Mouse (Mus musculus) brain, embryonic 14.5 days (tissue): Measurements from ENCODE around the gene Gm49403. TPM values are rescaled to one million over a fixed set of nuclear protein-coding genes. Genes with fewer than 3 reads are reported as not detected.

Experiments used
- DNase-seq: peaks from one replicate; pipeline ENCODE4 v3.0.0-alpha.2; 2011; ENCODE audit warnings: low read depth
- CTCF ChIP-seq: fragments of 200-500 bp; IDR thresholded peaks from 2 replicates; pipeline ENCODE4 v1.5.1; 2012; ENCODE audit warnings: inconsistent platforms, mild to moderate bottlenecking, moderate library complexity, borderline replicate concordance; ENCODE audit not compliant: insufficient read depth, insufficient read length; ENCODE audit errors: extremely low read depth
- POLR2A ChIP-seq: fragments of 200-500 bp; IDR thresholded peaks from 2 replicates; pipeline ENCODE4 v1.6.1; 2012; ENCODE audit warnings: mild to moderate bottlenecking, inconsistent platforms, borderline replicate concordance; ENCODE audit not compliant: poor library complexity, insufficient read depth, insufficient read length, severe bottlenecking; ENCODE audit errors: extremely low read depth
- polyA plus RNA-seq: library from polyadenylated mRNA; depleted of rRNA; stranded (reverse); fragments of >200 nt; gene quantifications from 2 replicates; pipeline ENCODE4 v1.2.3, GENCODE M21; 2012; rRNA removed

Gm49403 gene
- polyA plus RNA-seq, 1 experiment: not detected

- TF ChIP-seq POLR2A: no peak
- 0 out of 2 replicates have a peak, but pooled peaks have one; percentile 25 for TF ChIP-seq CTCF
- DNase-seq: peak; percentile 64
Observed at GRCm38 (mm10) chr19:8929224-8930088, 45.7 kb downstream of the Gm49403 start, which contains the start of the genes Rom1 and Eml3. Rom1 (minus strand) TSS chr19:8929356. Eml3 (plus strand) TSS chr19:8929552.

GRCm38 (mm10) chr19:8930117-8930516, 46.4 kb downstream of the Gm49403 start:
- no peak for DNase-seq
- no peak for TF ChIP-seq POLR2A
- TF ChIP-seq CTCF: no peak

GRCm38 (mm10) chr19:8930771-8931170, 47.0 kb downstream of the Gm49403 start:
- DNase-seq: no peak
- no peak for TF ChIP-seq CTCF
- no peak for TF ChIP-seq POLR2A

GRCm38 (mm10) chr19:8936736-8937135, 53.0 kb downstream of the Gm49403 start:
- no peak for TF ChIP-seq POLR2A
- no peak for TF ChIP-seq CTCF
- DNase-seq: no peak

Other genes starting within 250 kb of the Gm49403 start
- gene Chrm1, start 220.1 kb upstream of the Gm49403 start, polyA plus RNA-seq: 1.5 and 2.5 TPM in 2 replicates
- 147 and 159 TPM in 2 replicates for gene Slc3a2, start 160.6 kb upstream of the Gm49403 start, polyA plus RNA-seq
- 57.3 and 65.8 TPM in 2 replicates for gene Wdr74, start 148.1 kb upstream of the Gm49403 start, polyA plus RNA-seq
- 1.9 and 2.4 TPM in 2 replicates for gene 1700092M07Rik, start 143.2 kb upstream of the Gm49403 start, polyA plus RNA-seq
- gene Stx5a, start 142.5 kb upstream of the Gm49403 start, polyA plus RNA-seq: 117 TPM in 2 replicates
- gene Nxf1, start 126.9 kb upstream of the Gm49403 start, polyA plus RNA-seq: 176 and 264 TPM in 2 replicates
- 224 and 402 TPM in 2 replicates for gene Tmem223, start 112.9 kb upstream of the Gm49403 start, polyA plus RNA-seq
- gene Tmem179b, start 109.5 kb upstream of the Gm49403 start, polyA plus RNA-seq: 25.4 and 37.6 TPM in 2 replicates
- 27.6 and 29.8 TPM in 2 replicates for gene Taf6l, start 97.5 kb upstream of the Gm49403 start, polyA plus RNA-seq
- 112 and 163 TPM in 2 replicates for gene Polr2g, start 85.4 kb upstream of the Gm49403 start, polyA plus RNA-seq
- 5.9 and 7.9 TPM in 2 replicates for gene Zbtb3, start 81.4 kb upstream of the Gm49403 start, polyA plus RNA-seq
- gene Ttc9c, start 64.6 kb upstream of the Gm49403 start, polyA plus RNA-seq: 53.6 and 57.3 TPM in 2 replicates
- gene Hnrnpul2, start 63.9 kb upstream of the Gm49403 start, polyA plus RNA-seq: 59.9 and 85.5 TPM in 2 replicates
- 1.1 TPM in 1 of 2 replicates, not detected in the other for gene AC129217.1, start 54.2 kb upstream of the Gm49403 start, polyA plus RNA-seq
- 92.6 and 101 TPM in 2 replicates for gene Bscl2, start 46.5 kb upstream of the Gm49403 start, polyA plus RNA-seq
- 187 and 233 TPM in 2 replicates for gene Gng3, start 44.7 kb upstream of the Gm49403 start, polyA plus RNA-seq
- gene Lrrn4cl, start 33.2 kb upstream of the Gm49403 start, polyA plus RNA-seq: 0.90 and 1.4 TPM in 2 replicates
- gene Ubxn1, start 12.4 kb upstream of the Gm49403 start, polyA plus RNA-seq: 105 and 111 TPM in 2 replicates
- gene Uqcc3, start 3.0 kb upstream of the Gm49403 start, polyA plus RNA-seq: 45.4 and 46.9 TPM in 2 replicates
- 5.5 and 6.8 TPM in 2 replicates for gene Lbhd1, start 198 bp upstream of the Gm49403 start, polyA plus RNA-seq
- gene 1810009A15Rik, start 4.9 kb downstream of the Gm49403 start, polyA plus RNA-seq: 43.0 and 52.4 TPM in 2 replicates
- gene Gm49416, start 5.0 kb downstream of the Gm49403 start, polyA plus RNA-seq: 0.23 and 0.33 TPM in 2 replicates
- gene Ints5, start 9.1 kb downstream of the Gm49403 start, polyA plus RNA-seq: 31.4 and 37.1 TPM in 2 replicates
- 155 and 182 TPM in 2 replicates for gene Ganab, start 14.1 kb downstream of the Gm49403 start, polyA plus RNA-seq
- 136 and 174 TPM in 2 replicates for gene B3gat3, start 36.4 kb downstream of the Gm49403 start, polyA plus RNA-seq
- gene Rom1, start 45.4 kb downstream of the Gm49403 start, polyA plus RNA-seq: 2.4 and 2.5 TPM in 2 replicates
- gene Eml3, start 45.6 kb downstream of the Gm49403 start, polyA plus RNA-seq: 14.7 and 17.5 TPM in 2 replicates
- gene Mta2, start 57.9 kb downstream of the Gm49403 start, polyA plus RNA-seq: 35.1 and 57.9 TPM in 2 replicates
- 25.3 and 31.5 TPM in 2 replicates for gene Tut1, start 69.9 kb downstream of the Gm49403 start, polyA plus RNA-seq
- gene Eef1g, start 83.1 kb downstream of the Gm49403 start, polyA plus RNA-seq: 371 and 527 TPM in 2 replicates
- 2.5 and 6.0 TPM in 2 replicates for gene Ahnak, start 105.4 kb downstream of the Gm49403 start, polyA plus RNA-seq
- gene Scgb1a1, start 204.0 kb downstream of the Gm49403 start, polyA plus RNA-seq: not detected in 2 replicates